Mouse (Mus musculus) heart, embryonic 14.5 days (tissue): ENCODE measurements around the gene Ubtd1. TPM values are rescaled to one million over a fixed set of nuclear protein-coding genes. Genes with fewer than 3 reads are reported as not detected.
A peak's percentile ranks its signal among the peaks of the same experiment; 100 is the strongest.

Experiments used
- ATAC-seq: fragments of 200-750 bp; cut with Nextera tagmentation; 2 replicates; pipeline ENCODE4 v1.8.0; 2017; ENCODE audit warnings: low read depth, moderate TSS enrichment; ENCODE audit not compliant: insufficient number of reproducible peaks, insufficient read depth, low FRiP score
- H3K27ac ChIP-seq, 2 experiments: fragments of 200-500 bp in 1 of 2; fragments of 300-500 bp in 1 of 2; sonication (generic) in 1 of 2; replicated peaks in 1 of 2; 2 replicates each; pipeline ENCODE4 v1.5.1; 2012 to 2014; ENCODE audit warnings: low read depth in 2 of 2, low read length in 2 of 2, control low read depth in 1 of 2, mild to moderate bottlenecking in 1 of 2, mixed read lengths in 1 of 2; ENCODE audit not compliant: control insufficient read depth in 1 of 2, insufficient read depth in 1 of 2
- H3K27me3 ChIP-seq: fragments of 300-500 bp; sonication (generic); 2 replicates; pipeline ENCODE4 v1.6.1; 2014; ENCODE audit warnings: mild to moderate bottlenecking, low read length, control low read depth; ENCODE audit not compliant: control insufficient read depth, insufficient read depth
- H3K36me3 ChIP-seq: fragments of 300-500 bp; sonication (generic); 2 replicates; pipeline ENCODE4 v1.6.1; 2014; ENCODE audit warnings: mild to moderate bottlenecking, control low read depth, low read length, mixed read lengths; ENCODE audit not compliant: control insufficient read depth, insufficient read depth
- H3K4me1 ChIP-seq, 2 experiments: fragments of 200-500 bp in 1 of 2; fragments of 300-500 bp in 1 of 2; sonication (generic) in 1 of 2; 2 replicates each; pipeline ENCODE4 v1.6.1; 2012 to 2014; ENCODE audit warnings: low read length in 2 of 2, control low read depth in 1 of 2, mixed read lengths in 1 of 2; ENCODE audit not compliant: control insufficient read depth in 2 of 2, insufficient read depth in 2 of 2
- H3K4me2 ChIP-seq: fragments of 300-500 bp; sonication (generic); 2 replicates; pipeline ENCODE4 v1.6.1; 2014; ENCODE audit warnings: mild to moderate bottlenecking, low read length
- H3K4me3 ChIP-seq, 2 experiments: fragments of 200-500 bp in 1 of 2; fragments of 300-500 bp in 1 of 2; sonication (generic) in 1 of 2; 2 replicates each; pipeline ENCODE4 v1.5.1; 2012 to 2014; ENCODE audit warnings: low read length in 2 of 2, mild to moderate bottlenecking in 2 of 2, control low read depth in 1 of 2, low read depth in 1 of 2, moderate library complexity in 1 of 2; ENCODE audit not compliant: control insufficient read depth in 1 of 2, insufficient read depth in 1 of 2
- H3K9ac ChIP-seq: fragments of 300-500 bp; sonication (generic); 2 replicates; pipeline ENCODE4 v1.6.1; 2014; ENCODE audit warnings: mild to moderate bottlenecking, low read length
- H3K9me3 ChIP-seq: fragments of 300-500 bp; sonication (generic); 2 replicates; pipeline ENCODE4 v1.6.1; 2016; ENCODE audit warnings: low read length, control low read depth; ENCODE audit not compliant: control insufficient read depth
- WGBS: fragments of 180-500 bp; shearing (Covaris S2); extraction: QIAGEN DNeasy Blood & Tissue Kit; methylation state at CpG from one replicate; pipeline ENCODE4 v1.1.7; 2014; 5-methylcytosine and 5-hydroxymethylcytosine counted together
- polyA plus RNA-seq: library from polyadenylated mRNA; unstranded; fragments of >200 nt; fragmentation: Nextera tagmentation; extraction: Ambion mirVana; gene quantifications from 2 replicates; pipeline ENCODE4 v1.2.1, GENCODE M21; 2014

Ubtd1 gene
- polyA plus RNA-seq, 1 experiment from 2014 or later: 13.2 TPM

- no peak overlapping the region for H3K4me2 ChIP-seq
- no peaks in the 10 kb centered on the region for H3K4me1 ChIP-seq
- ATAC-seq: no peak
- WGBS: 69% methylated on average over 4 of the region's 4 CpGs
- H3K27ac ChIP-seq: no peak overlapping the region
- H3K36me3 ChIP-seq: peaks cover 100% of the 10 kb centered on the region
- no peaks in the 10 kb centered on the region for H3K27me3 ChIP-seq
- no peak overlapping the region for H3K4me3 ChIP-seq
- no peaks in the 10 kb centered on the region for H3K9me3 ChIP-seq
- H3K9ac ChIP-seq: no peak overlapping the region
Observed at GRCm38 (mm10) chr19:41952287-41952686, 29.3 kb upstream of the Ubtd1 start.

DNA sequence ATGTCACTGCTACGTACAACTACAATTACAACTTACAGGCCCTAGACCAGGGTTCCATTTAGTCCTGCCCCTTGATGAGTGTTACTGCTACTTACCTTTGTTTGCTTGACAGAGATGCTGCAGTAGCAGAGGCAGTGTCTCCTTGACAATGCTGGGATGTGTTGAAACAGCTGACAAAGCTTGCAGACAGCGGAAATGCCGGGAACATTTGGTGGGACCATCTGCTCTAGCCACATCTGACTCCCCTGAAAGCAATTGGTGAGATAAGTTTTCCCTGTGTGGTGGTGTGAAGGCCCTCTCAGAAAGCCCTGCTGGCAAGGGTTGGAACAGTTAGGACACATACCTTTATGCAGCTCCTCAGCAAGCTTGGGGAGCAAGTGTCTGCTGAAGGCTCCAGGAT is 28.0 kb upstream of the Ubtd1 start:
- WGBS: 92% methylated on average over 3 of the region's 3 CpGs
- Histone ChIP-seq H3K27ac (no peak overlapping the region), H3K9ac (no peak overlapping the region), H3K4me3 (no peak overlapping the region), H3K27me3 (no peaks in the 10 kb centered on the region), H3K36me3 (peaks cover 100% of the 10 kb centered on the region), H3K9me3 (no peaks in the 10 kb centered on the region), H3K4me2 (no peak overlapping the region), H3K4me1 (no peaks in the 10 kb centered on the region)
- no peak for ATAC-seq

DNA sequence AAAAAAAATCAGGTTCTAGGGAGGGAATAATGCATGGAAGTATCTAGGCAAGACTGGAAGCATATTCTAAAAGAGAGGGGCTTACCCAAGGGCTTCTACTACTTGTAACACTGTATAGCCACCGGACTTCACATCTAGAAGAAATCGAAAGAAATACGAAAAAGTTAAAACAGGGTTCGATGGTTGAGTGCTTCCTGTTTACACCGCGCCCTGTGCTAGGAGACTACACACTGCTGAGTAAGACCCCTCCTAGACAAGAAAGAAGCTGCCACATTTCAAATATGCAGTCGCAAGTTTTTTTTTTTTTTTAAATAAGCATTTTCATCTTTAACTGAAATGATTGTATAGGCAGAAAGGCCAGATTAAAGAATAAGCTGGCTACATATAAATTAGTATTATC is 11.9 kb upstream of the Ubtd1 start:
- Histone ChIP-seq H3K4me3 (no peak overlapping the region), H3K4me1 (0 out of 4 replicates have a peak, but pooled peaks cover 0 to 3% of the 10 kb centered on the region in 2 experiments), H3K9ac (no peak overlapping the region), H3K9me3 (no peaks in the 10 kb centered on the region), H3K4me2 (no peak overlapping the region), H3K36me3 (peaks cover 47% of the 10 kb centered on the region), H3K27me3 (no peaks in the 10 kb centered on the region), H3K27ac (no peak overlapping the region)
- no peak for ATAC-seq
- 93% methylated on average over 7 of the region's 7 CpGs for WGBS

DNA sequence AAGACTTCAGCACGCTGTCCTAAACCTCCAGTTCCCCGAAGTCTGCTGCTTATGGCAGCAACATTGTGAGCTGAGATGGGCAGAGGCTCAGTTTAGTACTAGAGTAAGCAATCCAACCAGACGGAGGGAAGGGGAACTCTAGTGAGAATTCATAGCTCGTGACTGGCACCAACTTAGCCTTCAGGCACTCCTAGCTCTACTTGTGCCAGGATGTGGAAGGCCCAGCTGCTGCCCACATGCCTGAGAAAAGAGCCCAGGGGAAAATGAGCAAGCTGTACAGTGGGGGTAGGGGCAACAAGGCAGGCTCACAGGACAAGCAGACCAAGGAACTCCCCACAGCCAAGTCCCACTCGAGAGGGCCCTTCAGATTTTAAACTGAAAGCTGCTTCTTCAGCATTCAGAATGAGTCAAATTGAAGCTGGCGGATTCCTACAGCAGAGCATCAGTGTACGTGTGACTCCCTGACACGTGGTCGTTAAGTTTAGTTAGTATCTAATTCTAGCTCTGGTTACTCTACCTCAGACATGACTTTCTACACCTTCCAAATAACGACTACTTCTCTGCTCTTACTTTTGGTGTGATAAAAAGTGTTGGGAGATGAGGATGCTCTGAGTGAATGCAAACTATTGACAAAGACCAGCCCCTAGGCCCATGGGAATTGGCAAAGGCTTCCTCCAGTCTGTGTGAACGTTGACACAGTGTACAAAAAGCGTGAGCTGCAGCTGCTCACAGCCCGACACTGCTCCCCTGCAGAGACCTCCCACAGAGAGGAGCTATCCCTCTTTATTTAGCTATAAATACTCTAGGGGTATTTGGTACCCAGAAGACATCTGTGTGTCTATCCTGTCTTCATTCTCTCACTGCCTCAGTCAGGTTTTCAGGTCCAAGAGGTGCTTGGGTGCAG is 7.4 kb upstream of the Ubtd1 start:
- no peak for ATAC-seq
- Histone ChIP-seq H3K27ac (no peak overlapping the region), H3K4me2 (no peak overlapping the region), H3K36me3 (peaks cover 3% of the 10 kb centered on the region), H3K9ac (no peak overlapping the region), H3K4me3 (no peak overlapping the region), H3K27me3 (no peaks in the 10 kb centered on the region), H3K9me3 (no peaks in the 10 kb centered on the region), H3K4me1 (peaks cover 0 to 7% of the 10 kb centered on the region in 2 experiments; a peak in 1 of 4 replicates)
- 62% methylated on average over 13 of the region's 13 CpGs for WGBS

GRCm38 (mm10) chr19:41980422-41980818 is 1.1 kb upstream of the Ubtd1 start:
- peak overlapping the region; percentile 68 for H3K4me2 ChIP-seq
- under 1% methylated on average over 16 of the region's 16 CpGs for WGBS
- H3K4me1 ChIP-seq: peaks cover 5 to 26% of the 10 kb centered on the region in 2 experiments
- H3K9ac ChIP-seq: peak overlapping the region; percentile 75
- ATAC-seq: no peak
- H3K4me3 ChIP-seq: peak overlapping the region; percentile 82 to 86
- H3K27me3 ChIP-seq: no peaks in the 10 kb centered on the region
- no peaks in the 10 kb centered on the region; the same call in 1 of the 2 replicates for H3K36me3 ChIP-seq
- H3K9me3 ChIP-seq: no peaks in the 10 kb centered on the region
- H3K27ac ChIP-seq: peak overlapping the region; percentile 83 to 94

DNA sequence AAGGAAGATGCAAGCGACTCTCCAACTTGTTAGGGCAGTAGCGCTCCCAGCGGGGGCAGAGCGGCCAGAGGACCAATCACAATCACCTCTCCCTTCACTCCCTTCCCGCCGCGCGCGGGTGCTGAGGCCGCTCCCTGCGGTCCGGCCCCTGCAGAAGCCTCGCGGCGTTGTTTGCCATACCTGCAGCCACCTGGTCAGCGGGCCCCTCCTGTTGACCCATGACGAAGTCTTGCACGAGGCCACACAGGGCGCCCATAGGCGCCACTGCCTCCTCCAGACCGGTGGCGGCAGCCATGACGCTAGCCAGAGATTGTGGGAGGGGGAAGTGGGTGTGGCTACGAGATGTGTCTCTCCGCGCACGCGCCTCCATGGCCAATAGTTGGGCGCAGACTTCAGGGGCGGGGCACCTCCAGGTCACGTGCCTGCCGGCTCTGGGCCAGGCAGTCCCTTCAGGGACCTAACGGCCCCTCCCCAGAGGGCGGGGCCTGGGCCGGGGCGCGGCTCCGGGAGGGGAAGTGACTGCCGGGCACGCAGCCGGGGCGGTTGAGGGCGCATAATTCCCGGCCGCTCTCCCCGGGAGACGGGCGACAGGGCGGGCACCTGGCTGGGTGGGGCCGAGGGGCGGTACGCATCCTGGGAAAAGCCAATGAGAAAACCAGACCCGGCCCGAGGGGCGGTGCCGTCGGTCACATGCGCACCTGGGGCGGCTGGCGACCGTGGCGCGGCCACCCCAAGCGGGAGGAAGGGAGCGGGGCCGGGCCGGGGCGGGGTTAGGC is 556 bp upstream of the Ubtd1 start, which contains the start of gene Mms19:
TSS of gene Mms19 (minus strand) at position 339 of the 776 bp plus-strand sequence.
- peak within 1 kb of the TSS; percentile 93 to 94 for H3K27ac ChIP-seq
- peaks cover 5 to 26% of the 10 kb centered on the region in 2 experiments for H3K4me1 ChIP-seq
- no peaks in the 10 kb centered on the region for H3K27me3 ChIP-seq
- peak within 1 kb of the TSS; percentile 82 to 86 for H3K4me3 ChIP-seq
- WGBS: under 1% methylated on average over 53 of the region's 68 CpGs
- peak; percentile 96 for ATAC-seq
- peak within 1 kb of the TSS; percentile 89 for H3K9ac ChIP-seq
- H3K9me3 ChIP-seq: no peaks in the 10 kb centered on the region
- H3K4me2 ChIP-seq: peak within 1 kb of the TSS; percentile 94
- H3K36me3 ChIP-seq: no peaks in the 10 kb centered on the region; the same call in 1 of the 2 replicates

DNA sequence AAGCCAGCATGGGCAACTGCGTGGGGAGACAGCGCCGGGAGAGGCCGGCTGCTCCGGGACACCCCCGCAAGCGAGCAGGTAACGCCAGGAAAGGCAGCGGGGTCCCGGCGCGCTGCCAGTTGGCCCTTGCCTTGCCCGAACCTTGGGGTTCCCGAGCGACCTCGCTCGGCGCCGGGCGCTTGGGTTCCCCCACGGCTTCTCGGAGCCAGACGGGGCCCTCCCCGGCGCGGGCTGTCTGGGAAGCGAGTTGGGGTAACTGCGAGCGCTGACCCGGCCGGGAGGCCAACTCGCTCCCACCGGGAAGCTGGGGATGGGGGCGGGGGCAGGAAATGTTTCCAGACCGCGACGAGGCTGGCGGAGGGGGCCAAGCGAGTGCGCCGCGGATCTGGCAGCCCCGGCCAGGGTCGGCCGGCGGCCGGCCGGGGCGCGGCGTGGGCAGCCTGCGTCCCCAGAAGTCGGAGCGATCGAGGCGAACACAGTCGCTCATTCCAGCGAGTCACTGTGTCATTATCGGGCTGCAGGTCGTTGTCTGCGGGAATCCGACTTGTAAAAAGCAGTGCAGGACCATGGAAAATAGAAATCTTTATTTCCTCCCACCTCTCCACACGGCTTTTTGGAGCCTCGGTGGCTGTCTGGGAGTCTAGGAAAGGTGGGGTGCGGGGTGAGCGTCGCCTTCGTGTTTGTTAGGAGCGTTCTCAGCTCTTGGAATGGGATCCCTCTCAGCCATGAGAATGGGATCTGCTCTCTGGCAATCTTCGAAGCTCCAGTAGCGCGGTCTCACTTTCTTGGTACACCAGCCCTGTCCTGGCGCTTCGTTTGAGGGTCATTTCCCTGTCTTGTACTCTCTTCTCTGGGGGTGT is 598 bp downstream of the Ubtd1 start:
- no peak for ATAC-seq
- H3K9me3 ChIP-seq: no peaks in the 10 kb centered on the region
- H3K27ac ChIP-seq: peak overlapping the region; percentile 93 to 94
- H3K4me3 ChIP-seq: peak overlapping the region; percentile 82 to 86
- H3K4me2 ChIP-seq: peak overlapping the region; percentile 94
- under 1% methylated on average over 70 of the region's 74 CpGs for WGBS
- no peaks in the 10 kb centered on the region for H3K27me3 ChIP-seq
- peaks cover 5 to 26% of the 10 kb centered on the region in 2 experiments for H3K4me1 ChIP-seq
- peak overlapping the region; percentile 89 for H3K9ac ChIP-seq
- H3K36me3 ChIP-seq: no peaks in the 10 kb centered on the region; the same call in 1 of the 2 replicates
